Mouse (Mus musculus): ENCODE data around the gene Fgf14.

DNA sequence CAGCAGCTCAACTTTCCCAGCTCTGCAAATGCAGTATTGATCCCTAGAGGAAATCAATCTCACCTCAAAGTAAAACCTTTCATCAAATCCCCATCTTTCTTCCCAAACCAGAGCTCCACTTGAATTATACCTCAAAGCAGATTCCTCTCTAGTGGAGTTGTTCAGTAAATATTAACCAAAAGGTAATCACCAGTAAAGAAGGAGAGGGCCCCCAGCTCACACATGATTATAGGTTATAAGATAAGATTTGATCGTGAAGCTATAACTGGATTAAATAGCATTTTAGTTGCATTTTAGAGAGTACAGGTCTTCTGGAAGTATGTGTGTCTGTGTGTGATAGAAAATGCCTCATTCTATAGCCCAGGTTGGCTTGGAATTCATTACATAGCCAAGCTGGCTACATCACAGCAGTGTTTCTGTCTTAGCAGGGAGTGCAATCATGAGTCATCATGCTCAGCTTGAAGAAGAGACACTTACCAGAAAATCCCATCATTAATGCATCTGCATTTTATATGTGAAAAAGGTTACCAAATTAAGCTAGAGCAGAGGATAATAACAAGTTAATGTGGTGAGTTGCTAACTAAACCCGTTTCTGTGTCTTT is 202.8 kb downstream of the Fgf14 start:
- no peak for TF ChIP-seq CTCF (IDR thresholded peaks at IDR 0.05; ENCODE audit: extremely low read depth, insufficient read length, insufficient replicate concordance, low read depth, low read length)
- TF ChIP-seq POLR2A (IDR thresholded peaks at IDR 0.05; ENCODE audit: low read depth, low read length): no peak
